Mouse (Mus musculus) layer of hippocampus, adult 2 months (tissue): ENCODE results near the gene Tas2r123. TPM values are rescaled to one million over a fixed set of nuclear protein-coding genes. Genes with fewer than 3 reads are reported as not detected.

Source experiments
- DNase-seq, 2 experiments: peaks; one replicate each; pipeline ENCODE4 v3.0.0; 2022; ENCODE audit warnings: low spot score in 2 of 2
- H3K27ac ChIP-seq: fragments of 200-600 bp; 2 replicates; pipeline ENCODE4 v1.8.1; 2022
- H3K4me3 ChIP-seq: fragments of 200-600 bp; 2 replicates; pipeline ENCODE4 v1.8.1; 2022; ENCODE audit warnings: mild to moderate bottlenecking
- CTCF ChIP-seq: fragments of 200-600 bp; conservative IDR thresholded peaks from 2 replicates; pipeline ENCODE4 v1.8.1; 2022; ENCODE audit warnings: antibody characterized with exemption, mild to moderate bottlenecking, moderate library complexity
- long read RNA-seq, 2 experiments: library from polyadenylated mRNA; stranded (forward); transcript quantifications; one replicate each; pipeline ENCODE4 v2.0.0; 2021; ENCODE audit warnings: borderline mapping rate in 2 of 2
- total RNA-seq, 2 experiments: library from RNA; stranded (reverse); gene quantifications; 2 replicates each; pipeline ENCODE4 v1.2.3; 2021

The Tas2r123 gene
- not detected for total RNA-seq
- long read RNA-seq, experiment 1: 0 reads
- long read RNA-seq, experiment 2: 0 reads

GRCm38 (mm10) chr6:132846842-132847241 lies at the start of gene Tas2r123:
TSS of gene Tas2r123 (plus strand) at chr6:132847142.
- no peak for TF ChIP-seq CTCF
- no peak for DNase-seq
- Histone ChIP-seq H3K4me3 (no peak within 1 kb of the TSS), H3K27ac (no peak within 1 kb of the TSS)

- DNase-seq: no peak
- no peak within 1 kb of the TSS for H3K27ac ChIP-seq
- no peak within 1 kb of the TSS for H3K4me3 ChIP-seq
- TF ChIP-seq CTCF: no peak
Measured at GRCm38 (mm10) chr6:132802518-132802917, 44.4 kb upstream of the Tas2r123 start, which contains the start of gene Tas2r117. TSS of gene Tas2r117 (plus strand) at chr6:132802818.

GRCm38 (mm10) chr6:132855138-132855537 lies 8.2 kb downstream of the Tas2r123 start, which contains the start of gene Tas2r116:
TSS of gene Tas2r116 (plus strand) at chr6:132855438.
- no peak for TF ChIP-seq CTCF
- no peak within 1 kb of the TSS for H3K4me3 ChIP-seq

GRCm38 (mm10) chr6:132867708-132868107 lies 20.8 kb downstream of the Tas2r123 start, which contains the start of gene Tas2r110:
TSS of gene Tas2r110 (plus strand) at chr6:132868008.
- H3K4me3 ChIP-seq: no peak within 1 kb of the TSS
- TF ChIP-seq CTCF: no peak
- DNase-seq: no peak
- H3K27ac ChIP-seq: no peak within 1 kb of the TSS

More at GRCm38 (mm10) chr6:132855138-132855537, 8.2 kb downstream of the Tas2r123 start, which contains the start of gene Tas2r116:
- H3K27ac ChIP-seq: no peak within 1 kb of the TSS
- DNase-seq: no peak

- H3K27ac ChIP-seq: no peak within 1 kb of the TSS
- TF ChIP-seq CTCF: no peak
- no peak within 1 kb of the TSS for H3K4me3 ChIP-seq
- no peak for DNase-seq
Measured at GRCm38 (mm10) chr6:132892711-132893110, 45.8 kb downstream of the Tas2r123 start, which contains the start of gene Tas2r113. TSS of gene Tas2r113 (plus strand) at chr6:132893011.

Other genes with a start within 250 kb of the Tas2r123 start
- gene A630073D07Rik, start 195.6 kb upstream of the Tas2r123 start, total RNA-seq: not detected
- gene Tas2r120, start 190.2 kb upstream of the Tas2r123 start, total RNA-seq: not detected
- not detected for gene Tas2r121, start 146.1 kb upstream of the Tas2r123 start, total RNA-seq
- not detected for gene Tas2r122, start 135.2 kb upstream of the Tas2r123 start, total RNA-seq
- gene Tas2r115, start 109.1 kb upstream of the Tas2r123 start, total RNA-seq: not detected
- gene Tas2r124, start 92.4 kb upstream of the Tas2r123 start, total RNA-seq: not detected
- gene Tas2r102, start 85.0 kb upstream of the Tas2r123 start, total RNA-seq: not detected
- gene Tas2r136, start 69.0 kb upstream of the Tas2r123 start, total RNA-seq: not detected
- not detected for gene Tas2r117, start 44.3 kb upstream of the Tas2r123 start, total RNA-seq
- not detected for gene Tas2r116, start 8.3 kb downstream of the Tas2r123 start, total RNA-seq
- not detected for gene Tas2r110, start 20.9 kb downstream of the Tas2r123 start, total RNA-seq
- not detected for gene Tas2r113, start 45.9 kb downstream of the Tas2r123 start, total RNA-seq
- gene Tas2r125, start 62.5 kb downstream of the Tas2r123 start, total RNA-seq: not detected
- gene Tas2r129, start 104.0 kb downstream of the Tas2r123 start, total RNA-seq: not detected
- gene Tas2r131, start 110.8 kb downstream of the Tas2r123 start, total RNA-seq: not detected
- gene Tas2r109, start 133.8 kb downstream of the Tas2r123 start, total RNA-seq: not detected
- not detected for gene Tas2r103, start 190.0 kb downstream of the Tas2r123 start, total RNA-seq
- gene Tas2r140, start 208.7 kb downstream of the Tas2r123 start, total RNA-seq: not detected